Mouse (Mus musculus) layer of hippocampus, adult 9-11 months (tissue): ENCODE results near the gene Asic2.
A peak's percentile ranks its signal among the peaks of the same experiment; 100 is the strongest.
"Not testable (repeated sequence)": the region's sequence is repeated elsewhere in the genome, so short reads cannot be mapped to it uniquely, and the experiment has no call there.

Experiments
- DNase-seq: peaks from one replicate; pipeline ENCODE4 v3.0.0; 2022

Gene Asic2

GRCm38 (mm10) chr11:81405951-81406350 is 562.3 kb downstream of the Asic2 start:
- no peak for DNase-seq

GRCm38 (mm10) chr11:81402263-81402662 is 566.0 kb downstream of the Asic2 start:
- DNase-seq, result no peak

GRCm38 (mm10) chr11:81392855-81393254 is 575.4 kb downstream of the Asic2 start:
- no peak for DNase-seq

GRCm38 (mm10) chr11:81386185-81386584 is 582.1 kb downstream of the Asic2 start:
- DNase-seq, result no peak

- DNase-seq, result no peak
These were observed 582.7 kb downstream of the Asic2 start for GRCm38 (mm10) chr11:81385547-81385946.

GRCm38 (mm10) chr11:81374841-81375240 is 593.4 kb downstream of the Asic2 start:
- DNase-seq, result peak; percentile 17

GRCm38 (mm10) chr11:81374003-81374710 is 594.1 kb downstream of the Asic2 start:
- no peak for DNase-seq

- no peak for DNase-seq
These were observed 596.7 kb downstream of the Asic2 start for GRCm38 (mm10) chr11:81371545-81371944.

GRCm38 (mm10) chr11:81370426-81370810 is 597.8 kb downstream of the Asic2 start:
- DNase-seq, result no peak

GRCm38 (mm10) chr11:81369497-81370425 is 598.5 kb downstream of the Asic2 start:
- DNase-seq, result no peak

- no peak for DNase-seq
These were observed 603.8 kb downstream of the Asic2 start for GRCm38 (mm10) chr11:81364442-81364841.

- DNase-seq, result no peak
These were observed 605.8 kb downstream of the Asic2 start for GRCm38 (mm10) chr11:81362461-81362860.

- no peak for DNase-seq
These were observed 607.2 kb downstream of the Asic2 start for GRCm38 (mm10) chr11:81361040-81361439.

GRCm38 (mm10) chr11:81350498-81350897 is 617.8 kb downstream of the Asic2 start:
- DNase-seq, result not testable (repeated sequence)

- DNase-seq, result no peak
These were observed 636.3 kb downstream of the Asic2 start for GRCm38 (mm10) chr11:81331977-81332376.

GRCm38 (mm10) chr11:81330982-81331381 is 637.3 kb downstream of the Asic2 start:
- DNase-seq, result no peak

- no peak for DNase-seq
These were observed 640.2 kb downstream of the Asic2 start for GRCm38 (mm10) chr11:81328088-81328487.

- DNase-seq, result no peak
These were observed 645.1 kb downstream of the Asic2 start for GRCm38 (mm10) chr11:81323146-81323545.

- DNase-seq, result no peak
These were observed 645.8 kb downstream of the Asic2 start for GRCm38 (mm10) chr11:81322466-81322865.

- DNase-seq, result no peak
These were observed 678.2 kb downstream of the Asic2 start for GRCm38 (mm10) chr11:81290041-81290440.

GRCm38 (mm10) chr11:81283185-81283584 is 685.1 kb downstream of the Asic2 start:
- peak; percentile 8 for DNase-seq

GRCm38 (mm10) chr11:81280070-81280469 is 688.2 kb downstream of the Asic2 start:
- DNase-seq, result no peak

- DNase-seq, result no peak
These were observed 690.9 kb downstream of the Asic2 start for GRCm38 (mm10) chr11:81277406-81277805.
